Mouse (Mus musculus): ENCODE results near the gene Olfr1288.

Olfr1288 gene

GRCm38 (mm10) chr2:111473801-111474200, at the start of gene Olfr1288:
Gene Olfr1288, plus strand, starts transcription at chr2:111474101.
- DNase-seq (ENCODE audit: extremely low read depth, insufficient read length, low spot score), result no peak

- DNase-seq (ENCODE audit: extremely low read depth, insufficient read length, low spot score), result no peak
Observed at GRCm38 (mm10) chr2:111448842-111449241, 25.1 kb upstream of the Olfr1288 start, which contains the start of gene Olfr1287. Gene Olfr1287, plus strand, starts transcription at chr2:111449142.

DNA sequence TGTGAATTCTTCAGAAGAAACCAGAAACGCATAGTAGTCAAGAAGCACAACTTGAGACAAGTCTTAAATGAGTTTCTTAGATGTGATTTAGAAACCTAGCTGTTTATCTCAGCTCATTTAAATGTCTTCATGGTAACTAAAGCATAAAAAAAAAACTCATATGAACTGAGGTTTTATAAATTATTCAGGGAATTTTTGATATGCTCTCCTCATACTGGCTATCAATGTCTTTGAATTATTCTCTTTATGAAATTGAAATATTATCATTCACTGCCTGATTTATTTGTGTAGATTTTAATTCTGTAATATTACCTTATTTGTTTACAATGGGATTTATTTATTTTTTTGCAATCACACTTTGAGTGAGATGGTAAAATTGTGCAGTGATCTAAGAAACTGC, 6.6 kb downstream of the Olfr1288 start, which contains the start of gene Olfr1289:
Olfr1289 (plus strand) TSS at position 301 of the 400 bp plus-strand sequence.
- DNase-seq (ENCODE audit: extremely low read depth, insufficient read length, low spot score), result no peak

- no peak for DNase-seq (ENCODE audit: extremely low read depth, insufficient read length, low spot score)
Observed at GRCm38 (mm10) chr2:111493729-111494128, 19.8 kb downstream of the Olfr1288 start, which contains the start of gene Olfr1290. Gene Olfr1290, minus strand, starts transcription at chr2:111493829.

GRCm38 (mm10) chr2:111496880-111497279, 23.0 kb downstream of the Olfr1288 start, which contains the start of gene Olfr1291-ps1:
Gene Olfr1291-ps1, plus strand, starts transcription at chr2:111497180.
- no peak for DNase-seq (ENCODE audit: extremely low read depth, insufficient read length, low spot score)

GRCm38 (mm10) chr2:111517451-111517850, 43.5 kb downstream of the Olfr1288 start:
- DNase-seq (ENCODE audit: extremely low read depth, insufficient read length, low spot score), result no peak

- DNase-seq (ENCODE audit: extremely low read depth, insufficient read length, low spot score), result no peak
Observed at GRCm38 (mm10) chr2:111524903-111525302, 51.0 kb downstream of the Olfr1288 start, which contains the start of gene Olfr1293-ps. Gene Olfr1293-ps, plus strand, starts transcription at chr2:111525203.
